Comparison of ENCODE assay signal across 7 mouse cellular contexts in the genomic region with DNA sequence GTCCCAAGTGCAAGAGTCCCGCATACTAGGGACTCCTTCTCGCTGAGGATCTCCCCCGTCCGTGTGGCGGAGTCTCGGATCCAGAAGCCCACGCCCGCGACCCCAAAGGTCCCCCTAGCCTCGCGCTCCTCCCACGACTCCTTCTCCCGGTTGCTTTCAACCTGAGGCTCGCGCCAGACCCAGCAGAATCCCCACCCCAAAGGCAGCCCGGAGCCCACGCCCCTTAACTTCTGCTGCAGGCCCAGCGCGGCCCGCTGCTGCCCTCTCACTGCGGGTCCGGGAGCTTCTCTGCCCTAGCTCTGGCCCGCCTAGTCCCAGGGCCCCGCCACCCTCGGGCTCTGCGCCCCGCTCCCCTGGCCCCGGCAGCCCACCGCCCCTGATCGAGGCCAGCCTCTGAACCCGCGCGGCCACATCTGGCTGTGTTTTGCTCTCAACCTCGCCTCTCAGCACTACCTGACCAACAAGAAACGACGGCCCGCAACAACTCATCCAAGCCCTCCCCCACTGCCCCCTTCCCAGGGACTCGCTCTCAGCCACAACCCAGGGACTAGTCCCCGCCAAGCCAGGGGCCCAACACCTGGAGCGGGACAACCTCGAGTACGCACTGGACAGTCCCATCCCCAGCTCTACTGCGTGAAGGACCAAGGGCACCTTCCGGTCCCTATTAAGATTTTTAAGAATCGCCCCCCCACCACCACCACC. TPM values are rescaled to one million over a fixed set of nuclear protein-coding genes. Genes with fewer than 3 reads are reported as not detected.
DNase-seq lines count a peak whose midpoint lies in the region; ATAC-seq and TF ChIP-seq lines count a peak whose summit lies in the region.

No protein-coding gene starts in this region.

- WGBS in embryonic facial prominence, embryonic 10.5 days, result under 1% methylated on average over 45 of the region's 45 CpGs
- WGBS in intestine, postnatal 0 days, result 1% methylated on average over 45 of the region's 45 CpGs
- WGBS in limb, embryonic 14.5 days, result under 1% methylated on average over 44 of the region's 45 CpGs
- under 1% methylated on average over 45 of the region's 45 CpGs for WGBS in midbrain, embryonic 13.5 days
- 1% methylated on average over 45 of the region's 45 CpGs for WGBS in small intestine, adult 2 months

- H3K9ac ChIP-seq in intestine, postnatal 0 days (ENCODE audit: low read depth, low read length), result peak overlapping the region; percentile 78
- H3K9ac ChIP-seq in limb, embryonic 14.5 days (ENCODE audit: low read depth, low read length, severe bottlenecking), result peak overlapping the region; percentile 99
- H3K9ac ChIP-seq in midbrain, embryonic 13.5 days (replicated peaks), result peak overlapping the region; percentile 97

- DNase-seq in adrenal gland, postnatal 14 days, result peak; percentile 92
- peak; percentile 89 for DNase-seq in embryonic facial prominence, embryonic 10.5 days (ENCODE audit: low spot score)
- peak; percentile 86 for DNase-seq in limb, embryonic 14.5 days (ENCODE audit: low spot score)

- peak overlapping the region; percentile 98 for H3K27ac ChIP-seq in embryonic facial prominence, embryonic 10.5 days (replicated peaks)
- peak overlapping the region; percentile 93 for H3K27ac ChIP-seq in intestine, postnatal 0 days (ENCODE audit: low read depth, low read length)
- peak overlapping the region; percentile 100 for H3K27ac ChIP-seq in limb, embryonic 14.5 days (replicated peaks; ENCODE audit: low read depth, low read length)
- peak overlapping the region; percentile 100 for H3K27ac ChIP-seq in midbrain, embryonic 13.5 days
- H3K27ac ChIP-seq in small intestine, adult 2 months (ENCODE audit: insufficient read depth, low read depth, low read length), result 0 out of 2 replicates have a peak overlapping the region, but pooled peaks have one; percentile 35

- no peaks in the 10 kb centered on the region for H3K9me3 ChIP-seq in embryonic facial prominence, embryonic 10.5 days
- H3K9me3 ChIP-seq in intestine, postnatal 0 days (ENCODE audit: control insufficient read depth), result no peaks in the 10 kb centered on the region
- H3K9me3 ChIP-seq in limb, embryonic 14.5 days (ENCODE audit: control insufficient read depth, low read length), result no peaks in the 10 kb centered on the region
- no peaks in the 10 kb centered on the region for H3K9me3 ChIP-seq in midbrain, embryonic 13.5 days

- ATAC-seq in granulocyte monocyte progenitor cell, adult 5-6 weeks (replicated peaks; ENCODE audit: poor library complexity, severe bottlenecking), result peak; percentile 53
- ATAC-seq in intestine, postnatal 0 days, result peak; percentile 53; the same call in 1 of the 2 replicates
- peak; percentile 41 for ATAC-seq in limb, embryonic 14.5 days (ENCODE audit: low FRiP score, low read depth)
- ATAC-seq in midbrain, embryonic 13.5 days, result peak; percentile 62

- no peaks in the 10 kb centered on the region for H3K36me3 ChIP-seq in embryonic facial prominence, embryonic 10.5 days (replicated peaks)
- H3K36me3 ChIP-seq in intestine, postnatal 0 days (ENCODE audit: control insufficient read depth, insufficient read depth), result no peaks in the 10 kb centered on the region
- no peaks in the 10 kb centered on the region for H3K36me3 ChIP-seq in limb, embryonic 14.5 days (ENCODE audit: control insufficient read depth, insufficient read depth, low read length)
- no peaks in the 10 kb centered on the region for H3K36me3 ChIP-seq in midbrain, embryonic 13.5 days
- H3K36me3 ChIP-seq in small intestine, adult 2 months (ENCODE audit: control insufficient read depth, insufficient read depth, low read length), result no peaks in the 10 kb centered on the region

- H3K4me2 ChIP-seq in intestine, postnatal 0 days (replicated peaks; ENCODE audit: low read depth), result peak overlapping the region; percentile 94
- peak overlapping the region; percentile 71 for H3K4me2 ChIP-seq in limb, embryonic 14.5 days (replicated peaks; ENCODE audit: low read depth, low read length, severe bottlenecking)
- peak overlapping the region; percentile 80 for H3K4me2 ChIP-seq in midbrain, embryonic 13.5 days (replicated peaks)

- peak; percentile 95 for TF ChIP-seq CTCF in intestine, postnatal 0 days (IDR thresholded peaks at IDR 0.05; ENCODE audit: low read depth)
- TF ChIP-seq CTCF in small intestine, adult 2 months (IDR thresholded peaks at IDR 0.05; ENCODE audit: extremely low read depth, insufficient read length, insufficient replicate concordance, low read depth, low read length), result peak; percentile 53; the same call in 1 of the 2 replicates

- H3K4me1 ChIP-seq in embryonic facial prominence, embryonic 10.5 days, result peaks cover 61% of the 10 kb centered on the region
- H3K4me1 ChIP-seq in intestine, postnatal 0 days (replicated peaks; ENCODE audit: control insufficient read depth, insufficient read depth, low read length), result no peaks in the 10 kb centered on the region
- peaks cover 28% of the 10 kb centered on the region for H3K4me1 ChIP-seq in limb, embryonic 14.5 days (ENCODE audit: control insufficient read depth, insufficient read depth, low read length)
- peaks cover 38% of the 10 kb centered on the region for H3K4me1 ChIP-seq in midbrain, embryonic 13.5 days (replicated peaks)
- H3K4me1 ChIP-seq in small intestine, adult 2 months (ENCODE audit: control insufficient read depth, insufficient read depth, insufficient read length, low read length), result peaks cover 4% of the 10 kb centered on the region; the same call in 1 of the 2 replicates

- no peaks in the 10 kb centered on the region for H3K27me3 ChIP-seq in embryonic facial prominence, embryonic 10.5 days (replicated peaks; ENCODE audit: low read depth, poor library complexity, severe bottlenecking)
- H3K27me3 ChIP-seq in intestine, postnatal 0 days (replicated peaks; ENCODE audit: control insufficient read depth, insufficient read depth, low read length), result no peaks in the 10 kb centered on the region
- H3K27me3 ChIP-seq in limb, embryonic 14.5 days (ENCODE audit: control insufficient read depth, insufficient read depth, low read length), result no peaks in the 10 kb centered on the region
- no peaks in the 10 kb centered on the region for H3K27me3 ChIP-seq in midbrain, embryonic 13.5 days
- H3K27me3 ChIP-seq in small intestine, adult 2 months (ENCODE audit: control insufficient read depth, insufficient read depth, low read length), result no peaks in the 10 kb centered on the region

- H3K4me3 ChIP-seq in embryonic facial prominence, embryonic 10.5 days, result peak overlapping the region; percentile 98
- H3K4me3 ChIP-seq in intestine, postnatal 0 days (ENCODE audit: low read depth, low read length), result peak overlapping the region; percentile 70
- peak overlapping the region; percentile 96 for H3K4me3 ChIP-seq in limb, embryonic 14.5 days (replicated peaks; ENCODE audit: low read length)
- peak overlapping the region; percentile 91 for H3K4me3 ChIP-seq in midbrain, embryonic 13.5 days (replicated peaks)
- H3K4me3 ChIP-seq in small intestine, adult 2 months (ENCODE audit: low read depth, low read length), result peak overlapping the region; percentile 88

- TF ChIP-seq POLR2A in limb, embryonic 14.5 days (IDR thresholded peaks at IDR 0.05; ENCODE audit: borderline replicate concordance, extremely low read depth, insufficient read depth, insufficient read length), result 0 out of 2 replicates have a peak, but pooled peaks have one; percentile 35
- TF ChIP-seq POLR2A in small intestine, adult 2 months (IDR thresholded peaks at IDR 0.05; ENCODE audit: low read depth, low read length), result no peak

RNA-seq across cellular contexts. Expression of gene Adgrl2, which starts 2.6 kb away (rescaled TPM):
- 73.3 and 73.8 TPM in 2 replicates for total RNA-seq in adrenal gland, postnatal 14 days (2021)
- polyA plus RNA-seq in embryonic facial prominence, embryonic 10.5 days (2016; fragmentation: Nextera tagmentation; extraction: Ambion mirVana), result 74.0 and 77.6 TPM in 2 replicates
- 5.7 and 10.0 TPM in 2 replicates for total RNA-seq in granulocyte monocyte progenitor cell, adult 5-6 weeks (2014; fragmentation: Nextera tagmentation)
- 4.2 and 4.6 TPM in 2 replicates for total RNA-seq in granulocyte monocyte progenitor cell, adult 5-6 weeks (2017)
- 20.4 and 21.3 TPM in 2 replicates for polyA plus RNA-seq in intestine, postnatal 0 days (2015; fragmentation: Nextera tagmentation; extraction: Ambion mirVana)
- polyA plus RNA-seq in limb, embryonic 14.5 days (2012; rRNA removed), result 147 and 174 TPM in 2 replicates
- polyA plus RNA-seq in limb, embryonic 14.5 days (2014; fragmentation: Nextera tagmentation; extraction: Ambion mirVana), result 119 and 141 TPM in 2 replicates
- 120 and 125 TPM in 2 replicates for polyA plus RNA-seq in midbrain, embryonic 13.5 days (2015; fragmentation: Nextera tagmentation; extraction: Ambion mirVana)
- polyA plus RNA-seq in small intestine, adult 2 months (2012; rRNA removed), result 13.1 and 16.2 TPM in 2 replicates

Comparison
In these comparisons a context has a peak if more than half of its experiments do, and no peak if none do; other contexts are left out.
1. Peak in every context shown above with its lines: DNase-seq, ATAC-seq, H3K4me3 ChIP-seq and H3K27ac ChIP-seq.
2. H3K27ac ChIP-seq: peak in every context shown above with its lines; median percentile 100 in limb, embryonic 14.5 days; 100 in midbrain, embryonic 13.5 days; 98 in embryonic facial prominence, embryonic 10.5 days; 93 in intestine, postnatal 0 days; 35 in small intestine, adult 2 months.